Mouse (Mus musculus) stomach, embryonic 16.5 days (tissue): ENCODE results near the gene Gm45716. TPM values are rescaled to one million over a fixed set of nuclear protein-coding genes. Genes with fewer than 3 reads are reported as not detected.
A peak's percentile ranks its signal among the peaks of the same experiment; 100 is the strongest.

ENCODE experiments used
- ATAC-seq: fragments of 200-750 bp; cut with Nextera tagmentation; 2 replicates; pipeline ENCODE4 v1.8.0; 2017; ENCODE audit warnings: moderate number of reproducible peaks, moderate TSS enrichment; ENCODE audit not compliant: insufficient read depth, low FRiP score
- H3K27ac ChIP-seq: fragments of 300-500 bp; sonication (generic); 2 replicates; pipeline ENCODE4 v1.5.1; 2014; ENCODE audit warnings: low read length
- H3K27me3 ChIP-seq: fragments of 300-500 bp; sonication (generic); 2 replicates; pipeline ENCODE4 v1.6.1; 2014; ENCODE audit warnings: low read length, control low read depth, mixed read lengths; ENCODE audit not compliant: control insufficient read depth, insufficient read depth
- H3K36me3 ChIP-seq: fragments of 300-500 bp; sonication (generic); 2 replicates; pipeline ENCODE4 v1.6.1; 2014; ENCODE audit warnings: low read length; ENCODE audit not compliant: control insufficient read depth, insufficient read depth
- H3K4me1 ChIP-seq: fragments of 300-500 bp; sonication (generic); 2 replicates; pipeline ENCODE4 v1.6.1; 2014; ENCODE audit warnings: low read length, control low read depth, mixed read lengths; ENCODE audit not compliant: control insufficient read depth, insufficient read depth
- H3K4me2 ChIP-seq: fragments of 300-500 bp; sonication (generic); 2 replicates; pipeline ENCODE4 v1.6.1; 2014; ENCODE audit warnings: low read depth, low read length, mixed read lengths
- H3K4me3 ChIP-seq: fragments of 300-500 bp; sonication (generic); replicated peaks from 2 replicates; pipeline ENCODE4 v1.5.1; 2014; ENCODE audit warnings: mild to moderate bottlenecking, low read length
- H3K9ac ChIP-seq: fragments of 300-500 bp; sonication (generic); 2 replicates; pipeline ENCODE4 v1.6.1; 2014; ENCODE audit warnings: low read length
- H3K9me3 ChIP-seq: fragments of 300-500 bp; sonication (generic); replicated peaks from 2 replicates; pipeline ENCODE4 v1.6.1; 2016; ENCODE audit warnings: low read length, control low read depth; ENCODE audit not compliant: control insufficient read depth
- whole genome bisulfite sequencing: fragments of 180-500 bp; shearing (Covaris S2); extraction: QIAGEN DNeasy Blood & Tissue Kit; methylation state at CpG from one replicate; pipeline ENCODE4 v1.1.7; 2014; 5-methylcytosine and 5-hydroxymethylcytosine counted together
- polyA plus RNA-seq: library from polyadenylated mRNA; unstranded; fragments of >200 nt; fragmentation: Nextera tagmentation; extraction: Ambion mirVana; gene quantifications from 2 replicates; pipeline ENCODE4 v1.2.1, GENCODE M21; 2015

Gm45716 gene
- polyA plus RNA-seq, 1 experiment from 2014 or later = 9.8 TPM

DNA sequence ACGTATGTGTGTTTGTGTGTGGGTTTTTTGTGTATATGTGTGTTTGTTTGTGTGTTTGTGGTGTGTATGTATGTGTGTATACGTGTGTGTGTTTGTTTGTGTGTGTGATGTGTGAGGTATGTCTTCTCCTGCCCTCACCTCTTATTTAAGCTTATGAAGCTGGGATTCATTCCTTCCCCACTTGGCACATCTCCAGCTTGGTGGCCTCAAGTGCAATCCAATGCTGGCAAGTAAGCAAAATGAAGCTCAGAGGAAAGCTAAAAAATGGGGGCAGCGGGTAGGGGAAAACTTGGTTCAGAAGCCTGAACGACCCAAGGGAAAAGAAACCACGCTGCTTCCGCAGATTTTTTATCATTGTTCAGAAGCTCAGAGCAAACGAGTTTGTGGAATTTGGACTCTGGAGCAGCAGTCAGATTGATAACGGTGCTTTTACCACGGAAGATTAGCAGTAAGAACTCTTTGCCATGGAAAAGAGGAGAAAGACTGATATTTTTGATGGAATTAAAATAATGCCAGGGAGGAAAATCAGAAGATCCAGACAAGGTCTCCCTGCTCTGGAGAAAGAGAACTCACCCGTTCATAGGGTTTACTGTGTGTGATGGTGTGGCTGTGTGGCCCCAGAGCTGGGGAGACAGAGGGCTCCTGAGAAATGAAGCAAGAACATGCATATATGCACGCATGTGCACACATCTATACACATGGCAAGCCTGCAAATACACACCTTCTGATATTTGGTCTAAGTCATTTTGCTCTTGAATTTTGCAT, 8.5 kb downstream of the Gm45716 start:
- H3K27ac ChIP-seq = no peak overlapping the region
- H3K27me3 ChIP-seq = no peaks in the 10 kb centered on the region
- H3K9me3 ChIP-seq = no peaks in the 10 kb centered on the region
- no peak for ATAC-seq
- H3K36me3 ChIP-seq = no peaks in the 10 kb centered on the region
- no peak overlapping the region for H3K4me2 ChIP-seq
- 58% methylated on average over 11 of the region's 11 CpGs for WGBS
- H3K4me3 ChIP-seq = no peak overlapping the region
- H3K9ac ChIP-seq = no peak overlapping the region
- peaks cover 10% of the 10 kb centered on the region; the same call in 1 of the 2 replicates for H3K4me1 ChIP-seq

DNA sequence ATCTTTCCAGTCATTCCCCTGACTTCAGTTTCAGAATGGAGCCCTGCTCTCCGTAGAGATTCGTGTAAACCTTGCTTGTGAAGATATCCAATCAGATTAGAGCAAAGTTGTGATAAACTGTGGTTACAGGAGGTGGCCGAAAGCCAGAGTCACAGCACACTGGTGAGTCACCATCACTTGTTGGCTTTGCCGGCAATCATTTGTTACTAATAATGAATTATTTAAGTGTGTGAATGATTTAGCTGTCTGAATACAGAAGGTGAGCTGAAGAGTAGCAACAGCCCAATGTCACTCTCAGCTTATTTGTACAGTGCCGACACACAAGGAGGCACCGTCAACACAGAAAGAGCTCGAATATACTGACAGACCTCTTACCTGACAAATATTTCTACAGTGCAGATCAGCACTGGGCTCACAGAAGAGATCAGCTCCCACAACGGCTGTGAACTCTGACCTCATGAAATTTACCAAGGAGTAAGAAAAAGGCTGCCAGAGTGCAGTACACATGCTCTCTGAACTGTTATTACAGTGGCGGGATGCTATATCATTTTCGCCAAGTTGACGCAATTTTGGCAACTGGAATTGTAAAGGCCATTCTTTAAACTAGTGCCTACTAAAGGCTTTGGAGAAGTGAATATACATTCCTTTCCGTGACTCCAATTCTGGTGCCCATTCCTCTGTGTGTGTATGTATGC, 9.2 kb downstream of the Gm45716 start:
- no peaks in the 10 kb centered on the region for H3K27me3 ChIP-seq
- no peaks in the 10 kb centered on the region for H3K9me3 ChIP-seq
- peaks cover 10% of the 10 kb centered on the region; the same call in 1 of the 2 replicates for H3K4me1 ChIP-seq
- no peak overlapping the region for H3K4me2 ChIP-seq
- H3K4me3 ChIP-seq = no peak overlapping the region
- no peak overlapping the region for H3K9ac ChIP-seq
- peak; percentile 33; the same call in 1 of the 2 replicates for ATAC-seq
- H3K27ac ChIP-seq = no peak overlapping the region
- H3K36me3 ChIP-seq = no peaks in the 10 kb centered on the region
- 52% methylated on average over 12 of the region's 12 CpGs for WGBS

DNA sequence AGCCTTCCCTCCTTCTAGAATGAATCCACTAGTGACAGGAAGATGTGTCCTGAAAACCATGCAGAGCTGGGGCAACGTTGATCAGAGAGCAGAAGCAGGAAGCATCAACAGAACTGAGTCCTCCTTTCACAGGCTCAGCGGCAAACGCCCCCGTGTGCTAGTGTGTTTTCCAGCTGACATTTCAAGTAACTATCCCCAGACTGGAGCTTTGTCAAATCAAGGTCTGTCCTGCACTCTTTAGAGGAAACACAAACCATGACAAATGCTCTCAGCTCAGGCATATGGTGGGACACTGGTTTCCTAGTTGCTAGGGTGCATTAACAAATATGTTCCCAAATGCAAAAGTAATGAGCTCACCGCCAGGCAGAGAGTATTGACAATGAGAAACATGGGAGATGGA, 10.6 kb downstream of the Gm45716 start:
- H3K36me3 ChIP-seq = no peaks in the 10 kb centered on the region
- no peak for ATAC-seq
- H3K27ac ChIP-seq = no peak overlapping the region
- H3K4me2 ChIP-seq = no peak overlapping the region
- no peak overlapping the region for H3K4me3 ChIP-seq
- H3K9me3 ChIP-seq = no peaks in the 10 kb centered on the region
- WGBS = 55% methylated on average over 5 of the region's 5 CpGs
- H3K9ac ChIP-seq = no peak overlapping the region
- H3K27me3 ChIP-seq = no peaks in the 10 kb centered on the region
- H3K4me1 ChIP-seq = peaks cover 10% of the 10 kb centered on the region; the same call in 1 of the 2 replicates

GRCm38 (mm10) chr11:90200826-90201225, 13.3 kb downstream of the Gm45716 start:
- 92% methylated on average over 2 of the region's 2 CpGs for WGBS
- no peak overlapping the region for H3K9ac ChIP-seq
- no peak overlapping the region for H3K4me3 ChIP-seq
- no peak overlapping the region for H3K4me2 ChIP-seq
- no peak for ATAC-seq
- H3K9me3 ChIP-seq = no peaks in the 10 kb centered on the region
- no peaks in the 10 kb centered on the region for H3K27me3 ChIP-seq
- no peak overlapping the region for H3K27ac ChIP-seq
- peaks cover 8% of the 10 kb centered on the region; the same call in 1 of the 2 replicates for H3K4me1 ChIP-seq
- H3K36me3 ChIP-seq = no peaks in the 10 kb centered on the region

- H3K9me3 ChIP-seq = 0 out of 2 replicates have a peak, but pooled peaks cover 2% of the 10 kb centered on the region
- H3K9ac ChIP-seq = no peak overlapping the region
- H3K27me3 ChIP-seq = no peaks in the 10 kb centered on the region
- WGBS = 72% methylated on average over 7 of the region's 7 CpGs
- H3K36me3 ChIP-seq = no peaks in the 10 kb centered on the region
- H3K4me2 ChIP-seq = no peak overlapping the region
- no peaks in the 10 kb centered on the region for H3K4me1 ChIP-seq
- no peak overlapping the region for H3K4me3 ChIP-seq
- ATAC-seq = no peak
- H3K27ac ChIP-seq = no peak overlapping the region
These were observed 26.8 kb downstream of the Gm45716 start for GRCm38 (mm10) chr11:90214246-90214645.

- H3K27ac ChIP-seq = no peak overlapping the region
- no peak for ATAC-seq
- no peaks in the 10 kb centered on the region for H3K4me1 ChIP-seq
- H3K4me3 ChIP-seq = no peak overlapping the region
- no peaks in the 10 kb centered on the region for H3K9me3 ChIP-seq
- H3K9ac ChIP-seq = no peak overlapping the region
- no peaks in the 10 kb centered on the region for H3K36me3 ChIP-seq
- H3K4me2 ChIP-seq = no peak overlapping the region
- 65% methylated on average over 6 of the region's 6 CpGs for WGBS
- H3K27me3 ChIP-seq = no peaks in the 10 kb centered on the region
These were observed 32.7 kb downstream of the Gm45716 start for GRCm38 (mm10) chr11:90220022-90220645.

DNA sequence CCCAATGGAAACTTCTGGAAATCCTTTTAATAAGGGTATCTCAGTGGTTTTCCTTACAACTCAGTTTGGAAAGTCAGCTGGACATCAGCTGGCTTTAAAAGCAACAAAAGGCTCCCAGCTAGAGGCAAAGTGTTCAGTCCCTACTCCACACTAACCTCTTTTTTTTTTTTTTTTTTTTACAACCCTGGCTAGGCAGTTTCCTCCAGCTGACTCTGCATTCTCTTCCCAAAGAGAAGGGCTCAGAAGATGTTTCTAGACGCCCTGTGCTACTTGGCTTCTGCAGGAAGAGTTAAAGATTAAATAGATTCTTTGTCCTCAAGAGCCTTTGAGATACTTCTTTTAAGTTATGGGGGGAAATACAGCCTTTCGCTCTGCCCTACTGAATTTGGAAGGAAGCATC, 33.3 kb downstream of the Gm45716 start:
- H3K36me3 ChIP-seq = no peaks in the 10 kb centered on the region

GRCm38 (mm10) chr11:90224914-90225470, 37.5 kb downstream of the Gm45716 start:
- Histone ChIP-seq H3K27me3 (no peaks in the 10 kb centered on the region), H3K27ac (no peak overlapping the region), H3K9ac (no peak overlapping the region), H3K9me3 (no peaks in the 10 kb centered on the region), H3K4me3 (no peak overlapping the region), H3K4me1 (no peaks in the 10 kb centered on the region), H3K4me2 (no peak overlapping the region), H3K36me3 (no peaks in the 10 kb centered on the region)
- ATAC-seq = no peak
- WGBS = 28% methylated on average over 11 of the region's 11 CpGs

More for the DNA sequence above, 33.3 kb downstream of the Gm45716 start:
- Histone ChIP-seq H3K4me3 (no peak overlapping the region), H3K4me2 (no peak overlapping the region), H3K27me3 (no peaks in the 10 kb centered on the region), H3K27ac (no peak overlapping the region), H3K9me3 (no peaks in the 10 kb centered on the region), H3K9ac (no peak overlapping the region), H3K4me1 (no peaks in the 10 kb centered on the region)
- 34% methylated on average over 2 of the region's 2 CpGs for WGBS
- no peak for ATAC-seq
